Mouse (Mus musculus): ENCODE measurements around the gene Ccn2.

DNA sequence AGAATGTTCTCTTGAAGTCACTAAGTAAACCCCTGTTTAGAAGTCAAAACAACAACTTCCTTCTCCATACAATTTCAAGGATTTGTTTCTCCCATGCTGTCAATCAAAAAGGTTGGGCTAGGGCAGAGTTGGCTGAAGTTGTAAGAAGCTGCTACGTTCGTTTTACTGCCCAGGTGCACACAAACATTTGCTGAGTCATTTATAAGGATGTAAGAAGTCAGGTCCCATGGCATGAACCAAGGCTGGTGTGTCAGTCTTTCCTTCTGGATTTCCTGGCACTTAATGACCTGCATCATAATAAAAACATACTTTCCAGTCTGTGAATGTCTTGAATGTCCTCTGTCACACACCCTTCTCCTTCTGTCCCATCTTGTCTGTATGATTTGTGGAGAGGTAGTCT is 2.9 kb upstream of the Ccn2 start:
- TF ChIP-seq CTCF (IDR thresholded peaks at IDR 0.05; ENCODE audit: low read depth) (no peak), EP300 (IDR thresholded peaks at IDR 0.05; ENCODE audit: low read depth) (no peak)
